Mouse (Mus musculus): ENCODE data around the gene Armt1. TPM values are rescaled to one million over a fixed set of nuclear protein-coding genes. Genes with fewer than 3 reads are reported as not detected.

Gene Armt1
- polyA plus RNA-seq, 1 experiment from 2014 or later, result 9.0 TPM

GRCm38 (mm10) chr10:4398058-4398457 is 34.2 kb upstream of the Armt1 start:
- Histone ChIP-seq H3K27me3 (replicated peaks; ENCODE audit: insufficient read depth, low read length) (no peaks in the 10 kb centered on the region), H3K4me1 (ENCODE audit: insufficient read depth, low read depth, low read length) (peaks cover 2% of the 10 kb centered on the region; the same call in 1 of the 2 replicates), H3K4me3 (ENCODE audit: low read depth, low read length) (no peak overlapping the region), H3K9ac (replicated peaks; ENCODE audit: low read depth) (no peak overlapping the region), H3K9me3 (ENCODE audit: low read length) (no peaks in the 10 kb centered on the region), H3K27ac (ENCODE audit: low read length) (no peak overlapping the region), H3K36me3 (ENCODE audit: insufficient read depth, low read length) (no peaks in the 10 kb centered on the region; the same call in none of the 2 replicates), H3K4me2 (replicated peaks; ENCODE audit: low read depth, low read length) (no peak overlapping the region)
- TF ChIP-seq EP300 (IDR thresholded peaks at IDR 0.05), result no peak
- TF ChIP-seq CTCF (IDR thresholded peaks at IDR 0.05), result no peak
- ATAC-seq (no peak), DNase-seq (ENCODE audit: low spot score) (no peak)
- WGBS, result 77% methylated on average over 5 of the region's 5 CpGs

GRCm38 (mm10) chr10:4404895-4405491 is 27.3 kb upstream of the Armt1 start:
- H3K4me2 ChIP-seq (replicated peaks; ENCODE audit: low read depth, low read length), result no peak overlapping the region
- DNase-seq (ENCODE audit: low spot score), result peak; percentile 82
- ATAC-seq, result peak; percentile 41; the same call in 1 of the 2 replicates
- no peaks in the 10 kb centered on the region for H3K9me3 ChIP-seq (ENCODE audit: low read length)
- WGBS, result 55% methylated on average over 5 of the region's 5 CpGs
- no peak overlapping the region for H3K9ac ChIP-seq (replicated peaks; ENCODE audit: low read depth)
- TF ChIP-seq CTCF (IDR thresholded peaks at IDR 0.05), result peak; percentile 81
- TF ChIP-seq EP300 (IDR thresholded peaks at IDR 0.05), result no peak
- H3K36me3 ChIP-seq (ENCODE audit: insufficient read depth, low read length), result peaks cover 15% of the 10 kb centered on the region
- H3K4me3 ChIP-seq (ENCODE audit: low read depth, low read length), result no peak overlapping the region
- H3K27me3 ChIP-seq (replicated peaks; ENCODE audit: insufficient read depth, low read length), result no peaks in the 10 kb centered on the region
- H3K27ac ChIP-seq (ENCODE audit: low read length), result no peak overlapping the region
- no peaks in the 10 kb centered on the region for H3K4me1 ChIP-seq (ENCODE audit: insufficient read depth, low read depth, low read length)

DNA sequence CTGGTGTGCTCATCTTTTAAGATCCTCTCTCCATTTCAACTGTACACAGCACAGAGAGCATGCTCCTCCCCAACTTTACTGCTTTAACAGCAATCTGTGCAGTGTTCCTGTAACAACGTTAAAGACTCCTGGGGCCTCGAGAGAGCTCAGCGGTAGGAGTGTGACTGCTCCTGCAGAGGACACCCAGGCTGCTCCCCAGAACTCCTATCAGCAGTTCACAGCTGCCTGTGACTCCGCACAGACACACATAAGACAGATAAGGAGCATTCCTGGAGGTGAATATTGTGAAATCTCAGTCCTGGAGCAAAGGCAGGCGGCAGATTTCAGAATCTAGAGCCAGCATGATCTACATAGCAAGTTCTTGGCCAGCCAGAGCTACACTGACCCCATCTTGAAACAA is 26.8 kb upstream of the Armt1 start:
- no peak overlapping the region for H3K4me2 ChIP-seq (replicated peaks; ENCODE audit: low read depth, low read length)
- no peak for DNase-seq (ENCODE audit: low spot score)
- ATAC-seq, result peak; percentile 16; the same call in 1 of the 2 replicates
- no peaks in the 10 kb centered on the region for H3K4me1 ChIP-seq (ENCODE audit: insufficient read depth, low read depth, low read length)
- no peak overlapping the region for H3K4me3 ChIP-seq (ENCODE audit: low read depth, low read length)
- no peak overlapping the region for H3K27ac ChIP-seq (ENCODE audit: low read length)
- H3K27me3 ChIP-seq (replicated peaks; ENCODE audit: insufficient read depth, low read length), result no peaks in the 10 kb centered on the region
- TF ChIP-seq CTCF (IDR thresholded peaks at IDR 0.05) (no peak), EP300 (IDR thresholded peaks at IDR 0.05) (no peak)
- H3K9ac ChIP-seq (replicated peaks; ENCODE audit: low read depth), result no peak overlapping the region
- H3K9me3 ChIP-seq (ENCODE audit: low read length), result no peaks in the 10 kb centered on the region
- H3K36me3 ChIP-seq (ENCODE audit: insufficient read depth, low read length), result peaks cover 15% of the 10 kb centered on the region
- 64% methylated on average over 5 of the region's 5 CpGs for WGBS

DNA sequence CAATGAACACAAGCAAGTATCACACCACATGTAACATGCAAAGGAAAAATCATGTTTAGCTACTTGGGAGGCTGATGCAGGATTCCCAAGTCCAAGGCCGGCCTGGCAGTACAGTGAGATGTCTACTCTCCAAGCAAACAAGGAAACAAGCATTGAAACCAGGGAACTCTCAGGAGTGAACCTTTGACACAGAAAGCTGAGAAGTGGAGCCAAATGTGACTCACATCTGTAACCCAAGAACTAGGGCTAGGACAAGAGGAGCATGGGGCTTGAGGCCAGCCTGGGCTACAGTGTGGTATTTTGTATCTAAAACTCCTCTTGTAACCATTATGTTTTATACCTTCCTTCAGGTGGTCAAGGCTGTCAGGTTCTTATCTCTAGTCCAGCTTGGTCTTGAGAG is 25.1 kb upstream of the Armt1 start:
- H3K36me3 ChIP-seq (ENCODE audit: insufficient read depth, low read length), result peaks cover 15% of the 10 kb centered on the region

DNA sequence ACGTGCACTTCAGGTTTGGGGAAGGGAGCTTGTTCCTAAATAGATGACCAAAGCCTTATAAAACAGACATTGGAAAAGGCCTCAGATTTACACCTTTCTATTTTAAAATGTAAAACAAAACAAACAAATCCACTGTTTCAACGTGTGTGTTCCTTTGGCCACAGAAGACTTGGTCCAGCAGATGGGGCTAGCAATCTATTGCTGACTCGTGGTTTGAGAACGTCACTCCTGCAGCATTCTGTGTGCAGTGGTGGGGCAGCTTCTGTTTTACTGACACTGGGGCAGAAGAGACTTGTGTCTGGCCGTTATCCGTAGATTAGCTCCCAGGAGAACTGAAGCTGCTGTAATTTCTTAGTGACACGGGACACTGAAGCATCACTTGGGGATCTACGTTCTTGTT is 7.0 kb upstream of the Armt1 start:
- Histone ChIP-seq H3K4me3 (ENCODE audit: low read depth, low read length) (no peak overlapping the region), H3K9ac (replicated peaks; ENCODE audit: low read depth) (no peak overlapping the region), H3K9me3 (ENCODE audit: low read length) (no peaks in the 10 kb centered on the region), H3K27ac (ENCODE audit: low read length) (no peak overlapping the region), H3K27me3 (replicated peaks; ENCODE audit: insufficient read depth, low read length) (no peaks in the 10 kb centered on the region), H3K4me2 (replicated peaks; ENCODE audit: low read depth, low read length) (no peak overlapping the region), H3K4me1 (ENCODE audit: insufficient read depth, low read depth, low read length) (no peaks in the 10 kb centered on the region), H3K36me3 (ENCODE audit: insufficient read depth, low read length) (peaks cover 6% of the 10 kb centered on the region; the same call in 1 of the 2 replicates)
- ATAC-seq, result no peak
- WGBS, result 69% methylated on average over 8 of the region's 8 CpGs
- DNase-seq (ENCODE audit: low spot score), result no peak
- TF ChIP-seq EP300 (IDR thresholded peaks at IDR 0.05), result no peak
- peak; percentile 51 for TF ChIP-seq CTCF (IDR thresholded peaks at IDR 0.05)

More for the DNA sequence above, 25.1 kb upstream of the Armt1 start:
- H3K4me3 ChIP-seq (ENCODE audit: low read depth, low read length), result no peak overlapping the region
- DNase-seq (ENCODE audit: low spot score), result no peak
- 88% methylated on average over 1 of the region's 1 CpGs for WGBS
- no peaks in the 10 kb centered on the region for H3K4me1 ChIP-seq (ENCODE audit: insufficient read depth, low read depth, low read length)
- ATAC-seq, result no peak
- no peaks in the 10 kb centered on the region for H3K9me3 ChIP-seq (ENCODE audit: low read length)
- H3K27me3 ChIP-seq (replicated peaks; ENCODE audit: insufficient read depth, low read length), result no peaks in the 10 kb centered on the region
- H3K27ac ChIP-seq (ENCODE audit: low read length), result no peak overlapping the region
- TF ChIP-seq CTCF (IDR thresholded peaks at IDR 0.05) (no peak), EP300 (IDR thresholded peaks at IDR 0.05) (no peak)
- H3K9ac ChIP-seq (replicated peaks; ENCODE audit: low read depth), result no peak overlapping the region
- H3K4me2 ChIP-seq (replicated peaks; ENCODE audit: low read depth, low read length), result no peak overlapping the region

DNA sequence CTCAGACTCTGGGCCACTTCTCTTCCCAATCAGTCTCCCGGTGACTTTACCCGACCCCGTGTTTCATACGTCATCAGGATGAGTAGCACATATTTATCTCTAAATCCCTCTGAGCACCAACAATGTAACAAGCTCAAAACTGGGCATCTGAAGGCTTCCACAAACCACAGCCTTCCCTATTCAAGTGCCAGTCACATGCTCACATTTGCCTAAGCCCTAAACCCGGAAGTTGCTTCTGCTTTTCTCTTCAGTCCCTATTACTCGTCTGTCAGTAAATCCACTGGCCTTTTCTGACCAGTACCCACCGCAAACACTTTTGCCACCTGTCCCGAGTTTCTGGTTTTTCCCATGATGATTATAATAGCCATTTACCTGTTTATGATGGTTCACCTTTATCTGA is 1.9 kb upstream of the Armt1 start:
- H3K9me3 ChIP-seq (ENCODE audit: low read length), result no peaks in the 10 kb centered on the region
- H3K4me1 ChIP-seq (ENCODE audit: insufficient read depth, low read depth, low read length), result peaks cover 8% of the 10 kb centered on the region; the same call in 1 of the 2 replicates
- 87% methylated on average over 8 of the region's 8 CpGs for WGBS
- TF ChIP-seq CTCF (IDR thresholded peaks at IDR 0.05) (no peak), EP300 (IDR thresholded peaks at IDR 0.05) (no peak)
- no peak overlapping the region for H3K4me2 ChIP-seq (replicated peaks; ENCODE audit: low read depth, low read length)
- DNase-seq (ENCODE audit: low spot score) (no peak), ATAC-seq (no peak)
- H3K27ac ChIP-seq (ENCODE audit: low read length), result no peak overlapping the region
- H3K4me3 ChIP-seq (ENCODE audit: low read depth, low read length), result no peak overlapping the region
- H3K27me3 ChIP-seq (replicated peaks; ENCODE audit: insufficient read depth, low read length), result no peaks in the 10 kb centered on the region
- peaks cover 6% of the 10 kb centered on the region; the same call in 1 of the 2 replicates for H3K36me3 ChIP-seq (ENCODE audit: insufficient read depth, low read length)
- H3K9ac ChIP-seq (replicated peaks; ENCODE audit: low read depth), result no peak overlapping the region
